Mouse (Mus musculus): Measurements from ENCODE around the gene Tmcc1.

DNA sequence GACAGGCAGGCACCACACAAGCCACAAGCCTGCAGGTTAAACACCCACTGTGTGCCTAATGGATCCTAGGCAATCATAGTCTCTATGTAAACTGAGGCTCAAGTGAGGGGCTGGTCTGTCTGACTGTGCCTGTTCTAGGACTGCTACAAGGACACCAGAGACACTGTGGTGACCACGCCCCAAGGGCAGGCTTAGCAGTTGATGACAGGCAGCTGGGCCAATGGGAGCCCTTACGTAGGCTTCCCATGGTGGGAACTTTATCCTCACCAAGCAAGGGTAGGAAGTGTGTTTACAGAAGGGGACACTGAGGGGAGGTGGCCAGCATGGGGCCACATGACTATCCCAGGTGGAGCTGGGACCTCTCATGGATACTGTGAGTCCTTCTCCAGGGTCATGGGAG lies 194.1 kb downstream of the Tmcc1 start:
- TF ChIP-seq POLR2A (IDR thresholded peaks at IDR 0.05; ENCODE audit: control insufficient read depth, low read depth, low read length) (no peak), CTCF (IDR thresholded peaks at IDR 0.05; ENCODE audit: control insufficient read depth, insufficient read depth, insufficient replicate concordance, low read depth, low read length) (no peak)

Measured in testis, adult 2 months (tissue).